Mouse (Mus musculus) bone marrow macrophage, adult 2 months (primary cell): ENCODE data around the gene Gm12184.

Experiments
- CTCF ChIP-seq: IDR thresholded peaks from 2 replicates; pipeline ENCODE4 v1.5.1; 2012; ENCODE audit warnings: low read depth, mild to moderate bottlenecking, low read length, moderate library complexity
- POLR2A ChIP-seq: IDR thresholded peaks from 2 replicates; pipeline ENCODE4 v1.6.1; 2012; ENCODE audit warnings: mild to moderate bottlenecking, low read depth, low read length, borderline replicate concordance

DNA sequence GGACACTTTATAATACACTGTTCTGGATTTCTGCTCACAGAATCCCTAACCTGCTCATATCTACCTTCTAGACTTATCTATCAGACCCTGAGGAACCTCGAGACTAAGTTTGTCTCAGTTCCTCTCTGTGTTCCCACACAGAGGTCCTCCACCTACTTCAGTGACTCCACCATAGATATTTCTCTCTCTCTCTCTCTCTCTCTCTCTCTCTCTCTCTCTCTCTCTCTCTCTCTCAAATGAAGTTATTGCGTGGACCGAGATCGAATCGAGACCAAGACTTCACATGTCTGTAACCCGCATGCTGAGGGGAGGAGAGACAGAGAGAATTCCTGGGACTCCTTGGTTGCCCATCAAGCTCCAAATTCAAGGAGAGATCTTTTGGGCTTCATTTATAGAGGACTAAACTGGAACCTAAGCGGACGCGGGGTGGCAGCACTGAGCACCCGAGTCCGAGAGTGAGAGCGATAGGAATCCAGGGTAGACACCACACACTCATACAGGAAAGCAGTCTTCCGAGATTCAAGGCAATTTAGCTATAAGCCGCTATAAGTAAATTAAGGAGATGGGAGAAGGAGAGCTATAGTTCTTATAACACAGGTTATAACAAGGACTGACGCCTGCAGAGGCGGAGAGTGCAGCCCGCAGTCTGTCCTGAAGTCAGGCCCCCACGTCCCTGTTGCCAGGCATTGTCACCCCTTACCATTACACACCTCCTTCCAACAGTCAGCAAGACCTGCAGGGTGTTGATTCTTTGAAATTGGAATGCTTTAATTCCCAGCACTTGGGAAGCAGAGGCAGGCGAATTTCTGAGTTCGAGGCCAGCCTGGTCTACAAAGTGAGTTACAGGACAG lies 36.3 kb downstream of the Gm12184 start:
- TF ChIP-seq CTCF = 0 out of 2 replicates have a peak, but pooled peaks have one; percentile 45
- no peak for TF ChIP-seq POLR2A
